Mouse (Mus musculus) olfactory bulb, adult 2 months (tissue): ENCODE results near the gene Ptpn22.

Experiments used
- CTCF ChIP-seq: fragments of 200-500 bp; IDR thresholded peaks from 2 replicates; pipeline ENCODE4 v1.5.1; 2012; ENCODE audit warnings: low read depth, mild to moderate bottlenecking, low read length, moderate library complexity; ENCODE audit not compliant: insufficient read depth
- POLR2A ChIP-seq: fragments of 200-500 bp; IDR thresholded peaks from 2 replicates; pipeline ENCODE4 v1.6.1; 2012; ENCODE audit warnings: mild to moderate bottlenecking, low read depth, low read length, moderate library complexity; ENCODE audit not compliant: insufficient read depth

DNA sequence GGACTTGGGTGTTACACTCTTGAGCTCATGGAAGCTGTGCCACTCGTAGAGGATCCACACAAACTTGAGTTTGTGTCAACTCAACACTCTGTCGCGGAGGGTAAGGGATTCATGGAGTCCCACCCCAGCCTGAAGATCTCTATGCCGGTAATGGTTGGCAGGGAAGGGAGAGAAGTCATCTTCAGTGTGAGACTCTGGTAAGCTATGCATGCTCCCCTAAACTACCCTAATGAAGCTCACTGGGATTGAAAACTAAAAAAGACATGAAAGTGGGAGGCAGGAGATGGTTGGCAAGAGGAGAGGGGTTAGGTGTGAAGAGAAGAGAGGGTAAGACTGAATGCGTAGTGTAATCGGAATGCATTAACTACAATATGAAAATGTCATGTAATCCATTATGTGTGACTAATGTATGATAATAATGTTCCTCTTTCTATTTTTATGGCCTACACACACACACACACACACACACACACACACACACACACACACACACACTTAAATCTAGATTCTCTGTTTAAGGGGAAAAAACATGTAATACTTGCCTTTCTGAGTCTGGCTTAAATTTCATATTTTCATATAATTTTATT lies 1.5 kb upstream of the Ptpn22 start:
- TF ChIP-seq POLR2A: no peak
- TF ChIP-seq CTCF: no peak
